Mouse (Mus musculus) sigmoid colon, adult 10 weeks (tissue): ENCODE data around the gene Vps72. TPM values are rescaled to one million over a fixed set of nuclear protein-coding genes. Genes with fewer than 3 reads are reported as not detected.

Experiments
- polyA plus RNA-seq: library from polyadenylated mRNA; stranded (reverse); fragments of 350-450 nt; fragmentation: Illumina TruSeq; extraction: RNeasy Lipid Tissue Mini Kit (QIAGEN cat#74804); gene quantifications from one replicate; pipeline ENCODE4 v1.2.3, GENCODE M21; 2014; ENCODE audit warnings: low read depth, low replicate concordance

The Vps72 gene
- polyA plus RNA-seq: 33.0 TPM

DNA sequence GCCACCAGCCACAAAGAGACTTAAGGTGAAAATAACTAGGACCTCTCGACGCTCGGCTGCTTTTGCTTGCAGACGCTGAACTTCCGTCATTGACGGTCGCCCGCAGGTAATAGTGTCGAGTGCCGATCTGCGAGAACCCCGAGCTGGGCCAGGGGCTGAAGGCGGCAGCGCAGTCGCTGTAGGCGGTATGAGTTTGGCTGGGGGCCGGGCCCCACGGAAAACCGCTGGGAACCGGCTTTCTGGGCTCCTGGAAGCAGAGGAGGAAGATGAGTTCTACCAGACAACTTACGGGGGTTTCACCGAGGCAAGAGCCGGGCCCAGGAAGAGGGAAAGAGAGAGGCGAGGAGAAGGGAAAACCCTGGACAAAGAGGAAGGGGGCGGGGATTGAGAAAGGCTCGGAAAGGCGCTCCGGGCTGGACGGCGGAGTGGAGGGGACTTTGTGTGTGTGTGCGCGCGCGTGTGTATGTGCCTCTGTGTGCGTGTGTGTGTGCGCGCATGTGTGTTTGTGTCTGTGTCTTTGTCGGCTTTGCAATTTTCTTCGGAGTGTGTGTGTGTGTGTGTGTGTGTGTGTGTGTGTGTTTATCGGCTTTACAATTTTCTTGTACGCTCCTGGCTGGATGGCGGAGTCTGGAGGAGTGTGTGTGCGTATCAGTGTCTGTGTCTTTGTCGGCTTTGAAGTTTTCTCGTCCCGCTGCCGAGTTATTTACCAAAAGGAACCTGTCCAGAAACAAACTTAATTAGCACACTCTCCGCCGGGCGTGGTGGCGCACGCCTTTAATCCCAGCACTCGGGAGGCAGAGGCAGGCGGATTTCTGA is at the start of gene Vps72:
TSS of gene Vps72 (plus strand) at position 112 of the 816 bp plus-strand sequence.

DNA sequence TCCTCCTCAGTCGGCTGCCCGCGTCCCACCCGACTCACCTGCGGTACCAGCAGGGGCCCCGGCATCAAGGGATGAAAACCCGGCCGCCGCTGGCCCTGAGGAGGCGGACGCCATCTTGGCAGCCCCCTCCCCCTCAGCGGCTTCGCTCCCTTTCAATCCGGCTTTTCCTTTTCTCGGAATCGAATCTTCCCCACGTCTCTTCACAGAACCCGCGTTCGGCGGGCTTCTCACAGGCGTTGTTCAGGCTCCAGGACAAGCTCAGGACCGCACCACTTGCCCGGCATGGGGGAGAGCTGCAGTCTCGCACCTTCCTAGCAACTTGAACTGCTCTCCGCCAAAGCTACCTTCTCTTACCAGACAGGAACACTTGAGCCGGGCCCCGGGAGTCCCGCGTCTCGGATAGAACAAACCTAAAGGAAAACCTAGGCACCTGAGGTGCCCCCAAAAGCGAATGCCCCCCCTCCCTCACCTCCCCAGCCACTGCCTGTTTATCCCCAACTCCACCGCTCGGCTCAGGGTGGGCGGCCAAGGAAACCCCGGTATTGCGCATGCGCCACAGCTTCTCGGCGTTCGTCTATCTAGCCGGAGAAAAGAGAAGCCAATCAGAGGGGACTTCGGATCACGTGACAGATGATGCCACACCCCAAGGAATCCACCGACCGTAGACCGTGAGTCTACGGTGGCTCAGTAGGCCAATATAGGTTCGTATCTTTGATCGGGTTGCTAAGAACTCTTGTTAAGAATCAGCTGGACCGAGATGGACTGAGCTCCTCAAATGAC is 4.3 kb upstream of the Vps72 start, which contains the start of gene Pip5k1a:
TSS of gene Pip5k1a (minus strand) at position 593 of the 780 bp plus-strand sequence.

DNA sequence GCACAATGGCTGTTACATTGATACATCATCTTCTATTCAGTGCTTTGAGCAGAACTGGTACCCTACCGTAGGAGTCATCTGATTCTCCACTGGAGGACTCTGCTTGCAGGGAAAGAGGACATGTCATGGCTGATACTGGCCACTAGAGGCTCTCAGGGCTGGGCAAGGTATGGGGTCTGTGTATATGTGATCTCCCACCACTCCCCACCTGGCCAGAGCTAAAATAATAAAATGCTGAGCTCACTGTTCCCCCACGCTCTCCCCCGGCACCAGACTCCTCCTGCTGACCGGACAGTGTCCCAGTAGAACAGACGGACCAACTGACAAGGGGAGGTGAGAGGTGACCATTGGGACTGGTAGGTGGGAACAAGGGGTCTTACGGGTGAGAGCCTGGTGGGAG is 13.4 kb downstream of the Vps72 start, which contains the start of gene Tmod4:
TSS of gene Tmod4 (plus strand) at position 231 of the 400 bp plus-strand sequence.

DNA sequence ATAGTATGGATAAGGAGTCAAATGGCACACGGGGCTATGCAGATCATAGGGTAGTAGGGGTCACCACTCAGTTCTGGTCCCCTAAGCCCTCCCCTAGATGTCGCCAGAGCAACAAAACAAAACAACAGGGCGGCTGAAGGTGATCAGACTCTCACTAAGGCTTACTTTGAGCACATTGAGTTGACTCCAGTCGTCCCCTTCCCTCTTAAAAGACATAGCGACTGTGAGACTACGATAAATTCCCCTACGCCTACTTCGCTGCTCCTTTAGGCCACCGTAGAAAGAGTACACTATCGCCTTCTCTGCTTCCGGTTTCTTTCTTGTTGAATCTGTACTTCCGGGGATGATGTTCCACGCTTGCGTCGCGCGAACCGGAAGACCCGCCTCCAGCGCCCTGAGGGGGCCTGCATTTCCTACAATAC is 22.9 kb downstream of the Vps72 start, which contains the start of the genes Scnm1 and Lysmd1:
TSS of gene Scnm1 (minus strand) at position 332 of the 422 bp plus-strand sequence.
TSS of gene Lysmd1 (plus strand) at position 409 of the 422 bp plus-strand sequence.

DNA sequence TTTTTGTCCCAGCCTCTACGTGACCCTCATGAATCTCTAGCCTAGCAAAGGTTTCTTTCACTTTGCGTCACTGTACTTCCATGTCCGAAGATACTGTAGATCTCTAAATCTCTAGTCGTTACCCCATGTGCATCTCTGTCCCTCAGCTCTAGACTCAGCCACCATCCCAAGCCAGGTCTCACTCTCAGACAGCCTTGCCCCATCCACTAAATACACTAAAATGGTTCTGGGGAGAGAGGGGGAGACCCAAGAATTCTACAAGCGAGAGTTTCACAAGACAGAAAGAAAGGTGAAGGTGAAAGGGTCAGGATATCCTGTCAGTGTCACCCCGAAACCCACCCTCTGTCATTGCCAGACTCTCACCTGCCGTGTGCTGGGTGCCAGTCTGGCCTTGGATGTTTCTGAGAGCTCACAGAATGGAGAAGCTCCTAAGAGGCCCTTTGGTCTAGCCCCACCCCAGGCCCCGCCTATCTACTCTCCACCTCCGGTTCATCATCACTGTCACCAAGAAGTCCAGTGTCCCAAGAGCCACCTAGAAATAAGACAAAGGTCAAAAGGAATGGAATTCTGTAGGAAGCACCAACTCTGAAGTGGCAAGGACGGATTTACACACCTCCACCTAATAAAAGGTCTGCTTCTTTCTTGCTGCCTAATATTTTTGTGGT is 31.3 kb downstream of the Vps72 start, which contains the start of gene Tnfaip8l2:
TSS of gene Tnfaip8l2 (minus strand) at position 409 of the 665 bp plus-strand sequence.

DNA sequence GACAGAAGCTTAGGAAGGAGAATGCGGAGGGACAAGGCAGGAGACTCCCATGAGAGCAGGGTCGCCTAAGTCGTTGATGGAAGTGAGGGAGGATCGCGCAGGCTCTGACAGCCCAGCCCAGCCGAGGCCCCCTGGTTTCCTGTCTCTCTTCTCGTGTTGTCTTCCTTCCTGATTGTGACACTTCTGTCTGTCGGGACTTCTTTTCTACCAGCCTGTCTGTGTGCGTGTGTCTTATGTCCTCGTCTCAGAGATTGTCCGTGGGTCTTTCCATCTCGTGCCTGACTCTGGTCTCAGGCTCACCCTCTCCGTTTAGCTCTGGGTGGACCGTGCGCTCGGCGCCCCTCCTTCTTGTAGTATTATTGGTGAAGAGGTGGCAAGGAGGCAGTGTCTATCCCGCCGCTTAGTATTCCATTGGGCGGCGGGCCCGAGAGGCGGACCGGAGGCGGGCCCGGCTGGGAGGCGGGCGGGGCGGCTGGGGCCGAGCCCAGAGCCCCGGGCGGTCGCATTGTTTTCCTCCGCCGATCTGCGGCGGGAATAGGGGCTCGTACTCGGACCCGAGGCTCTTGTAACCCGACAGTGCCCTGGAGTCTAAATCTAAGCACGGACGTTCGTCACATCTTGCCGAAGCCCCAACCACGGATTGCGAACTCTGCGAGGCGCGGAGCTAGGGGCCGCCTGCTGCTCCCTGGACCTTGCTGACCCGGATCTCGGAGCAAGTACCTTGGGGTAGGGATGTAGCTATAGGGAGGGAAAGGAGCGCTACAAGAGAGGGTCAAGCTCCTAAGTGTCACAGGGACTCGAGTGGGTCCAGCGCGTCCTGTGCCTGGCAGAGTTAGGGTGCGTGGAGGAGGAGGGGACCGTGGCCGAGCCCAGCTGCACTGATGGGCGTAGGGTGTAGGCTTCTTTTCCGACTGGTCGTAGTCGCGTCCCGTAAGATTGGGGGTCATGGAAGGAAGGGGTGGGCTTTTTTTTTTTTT is 49.5 kb downstream of the Vps72 start, which contains the start of gene Sema6c:
TSS of gene Sema6c (plus strand) at position 471 of the 977 bp plus-strand sequence.

Other genes starting within 250 kb of the Vps72 start
- 47.9 TPM for gene Psmb4, start 224.1 kb upstream of the Vps72 start, polyA plus RNA-seq
- gene Selenbp1, start 178.0 kb upstream of the Vps72 start, polyA plus RNA-seq: 57.4 TPM
- 18.9 TPM for gene Rfx5, start 156.9 kb upstream of the Vps72 start, polyA plus RNA-seq
- 6.1 TPM for gene Pi4kb, start 136.3 kb upstream of the Vps72 start, polyA plus RNA-seq
- gene Zfp687, start 95.6 kb upstream of the Vps72 start, polyA plus RNA-seq: 4.5 TPM
- 10.4 TPM for gene Psmd4, start 68.4 kb upstream of the Vps72 start, polyA plus RNA-seq
- gene Pip5k1a, start 4.1 kb upstream of the Vps72 start, polyA plus RNA-seq: 14.5 TPM
- 3.4 TPM for gene Tmod4, start 13.5 kb downstream of the Vps72 start, polyA plus RNA-seq
- gene Scnm1, start 23.0 kb downstream of the Vps72 start, polyA plus RNA-seq: 20.0 TPM
- 1.8 TPM for gene Lysmd1, start 23.1 kb downstream of the Vps72 start, polyA plus RNA-seq
- gene Tnfaip8l2, start 31.3 kb downstream of the Vps72 start, polyA plus RNA-seq: not detected
- not detected for gene Sema6c, start 49.4 kb downstream of the Vps72 start, polyA plus RNA-seq
- 53.4 TPM for gene Gabpb2, start 106.9 kb downstream of the Vps72 start, polyA plus RNA-seq
- 18.0 TPM for gene Cdc42se1, start 117.7 kb downstream of the Vps72 start, polyA plus RNA-seq
- gene Mllt11, start 121.1 kb downstream of the Vps72 start, polyA plus RNA-seq: 40.5 TPM
- gene Gm128, start 130.6 kb downstream of the Vps72 start, polyA plus RNA-seq: not detected
- 1.4 TPM for gene Bnipl, start 140.2 kb downstream of the Vps72 start, polyA plus RNA-seq
- gene Mindy1, start 170.3 kb downstream of the Vps72 start, polyA plus RNA-seq: 113 TPM
- 7.0 TPM for gene Prune1, start 171.1 kb downstream of the Vps72 start, polyA plus RNA-seq
- not detected for gene Anxa9, start 196.2 kb downstream of the Vps72 start, polyA plus RNA-seq
- gene Cers2, start 203.8 kb downstream of the Vps72 start, polyA plus RNA-seq: 83.0 TPM
- 20.2 TPM for gene Setdb1, start 246.2 kb downstream of the Vps72 start, polyA plus RNA-seq